Mouse (Mus musculus) liver, adult (tissue): Measurements from ENCODE around the gene Polr3gl.

Experiments used
- GATA4 ChIP-seq: IDR thresholded peaks from 2 replicates; pipeline ENCODE4 v1.6.1; 2014; ENCODE audit warnings: mild to moderate bottlenecking, low read length; ENCODE audit not compliant: insufficient replicate concordance

The Polr3gl gene

DNA sequence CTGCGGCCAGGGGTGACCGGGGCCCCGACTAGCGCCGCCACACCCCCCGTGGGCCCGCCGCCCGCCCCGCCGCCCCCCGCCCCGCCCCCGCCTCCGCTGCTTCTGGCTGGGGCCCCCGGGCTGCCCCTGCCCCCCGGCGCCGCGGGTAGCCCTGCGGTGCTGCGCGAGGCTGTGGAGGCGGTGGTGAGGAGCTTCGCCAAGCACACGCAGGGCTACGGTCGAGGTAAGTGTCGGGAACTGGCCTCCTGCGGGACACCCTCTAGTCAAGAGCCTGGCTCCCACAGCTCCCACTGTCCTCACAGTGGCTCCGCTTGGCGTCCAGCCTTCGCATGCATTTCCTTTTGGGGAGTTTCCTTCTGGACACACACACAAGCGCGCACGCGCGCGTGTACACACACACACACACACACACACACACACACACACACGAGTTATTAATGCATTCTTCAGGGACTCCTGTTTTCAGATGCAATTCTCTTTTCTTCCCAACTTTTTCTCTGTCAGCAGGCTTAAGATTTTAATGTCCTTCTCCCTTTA is 7.3 kb upstream of the Polr3gl start:
- no peak for TF ChIP-seq GATA4

DNA sequence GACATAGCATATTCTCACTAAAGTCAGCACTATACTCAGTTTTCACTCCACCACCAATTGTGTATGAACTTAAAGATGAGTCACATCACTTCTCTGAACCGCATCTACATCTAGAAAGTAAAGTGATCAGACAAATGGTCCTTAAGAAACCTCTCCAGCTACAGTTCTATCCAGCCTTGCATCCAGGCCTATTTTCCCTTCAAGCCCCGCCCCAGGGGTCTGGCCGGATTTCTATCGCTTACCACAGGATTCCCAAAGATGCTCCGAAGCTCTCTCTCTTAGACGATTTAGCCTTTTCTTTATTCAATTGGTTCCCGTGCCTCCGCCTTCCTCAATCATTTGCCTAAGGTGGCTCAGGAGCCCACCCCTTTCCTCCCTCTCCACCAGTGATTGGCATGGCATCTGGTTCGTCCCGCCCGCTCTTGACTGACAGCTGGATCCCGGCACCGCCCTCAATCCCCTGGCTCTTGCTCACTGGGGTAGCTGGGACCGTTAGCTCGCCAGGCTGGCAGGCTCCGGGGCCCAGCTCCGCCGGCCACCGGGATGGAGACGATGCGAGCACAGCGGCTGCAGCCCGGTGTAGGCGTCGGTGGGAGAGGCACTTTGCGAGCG is 6.8 kb upstream of the Polr3gl start, which contains the start of gene Lix1l:
Lix1l (plus strand) TSS at position 511 of the 612 bp plus-strand sequence.
- no peak for TF ChIP-seq GATA4

DNA sequence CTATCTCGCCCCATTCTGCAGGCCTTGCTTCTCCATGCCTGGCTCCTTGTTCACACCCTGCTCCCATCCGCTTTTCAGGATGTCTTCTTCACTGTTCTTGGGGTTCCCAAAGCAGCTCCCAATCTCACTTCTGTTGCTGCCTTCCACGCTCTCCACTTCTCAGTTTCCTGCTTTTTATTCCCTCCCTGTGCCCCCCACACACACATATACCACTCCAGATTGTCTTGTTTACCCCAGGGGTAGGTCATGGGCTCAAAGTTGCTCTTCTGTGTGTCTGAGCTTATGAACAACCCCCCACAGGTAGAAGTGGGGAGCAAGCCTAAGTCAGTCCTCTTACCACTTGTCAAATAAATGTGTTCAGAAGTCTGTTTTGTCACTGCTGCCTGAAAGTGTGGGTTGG is 5.4 kb upstream of the Polr3gl start:
- no peak for TF ChIP-seq GATA4

DNA sequence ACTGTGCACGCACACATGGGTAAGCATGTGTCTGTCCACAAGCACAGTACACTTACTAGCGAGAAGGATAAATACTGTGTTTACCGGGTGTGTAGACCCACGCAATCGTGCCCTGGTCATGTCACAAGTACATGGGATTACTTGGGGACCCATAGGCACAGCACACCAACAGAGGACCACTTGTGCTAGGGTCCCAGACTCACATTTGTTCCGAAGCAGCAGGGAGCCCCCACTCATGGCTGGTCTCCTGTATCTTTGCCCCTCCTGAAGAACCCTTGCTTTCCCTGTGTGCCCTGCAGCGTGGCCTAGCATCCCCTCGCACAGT is 5.0 kb upstream of the Polr3gl start:
- no peak for TF ChIP-seq GATA4

DNA sequence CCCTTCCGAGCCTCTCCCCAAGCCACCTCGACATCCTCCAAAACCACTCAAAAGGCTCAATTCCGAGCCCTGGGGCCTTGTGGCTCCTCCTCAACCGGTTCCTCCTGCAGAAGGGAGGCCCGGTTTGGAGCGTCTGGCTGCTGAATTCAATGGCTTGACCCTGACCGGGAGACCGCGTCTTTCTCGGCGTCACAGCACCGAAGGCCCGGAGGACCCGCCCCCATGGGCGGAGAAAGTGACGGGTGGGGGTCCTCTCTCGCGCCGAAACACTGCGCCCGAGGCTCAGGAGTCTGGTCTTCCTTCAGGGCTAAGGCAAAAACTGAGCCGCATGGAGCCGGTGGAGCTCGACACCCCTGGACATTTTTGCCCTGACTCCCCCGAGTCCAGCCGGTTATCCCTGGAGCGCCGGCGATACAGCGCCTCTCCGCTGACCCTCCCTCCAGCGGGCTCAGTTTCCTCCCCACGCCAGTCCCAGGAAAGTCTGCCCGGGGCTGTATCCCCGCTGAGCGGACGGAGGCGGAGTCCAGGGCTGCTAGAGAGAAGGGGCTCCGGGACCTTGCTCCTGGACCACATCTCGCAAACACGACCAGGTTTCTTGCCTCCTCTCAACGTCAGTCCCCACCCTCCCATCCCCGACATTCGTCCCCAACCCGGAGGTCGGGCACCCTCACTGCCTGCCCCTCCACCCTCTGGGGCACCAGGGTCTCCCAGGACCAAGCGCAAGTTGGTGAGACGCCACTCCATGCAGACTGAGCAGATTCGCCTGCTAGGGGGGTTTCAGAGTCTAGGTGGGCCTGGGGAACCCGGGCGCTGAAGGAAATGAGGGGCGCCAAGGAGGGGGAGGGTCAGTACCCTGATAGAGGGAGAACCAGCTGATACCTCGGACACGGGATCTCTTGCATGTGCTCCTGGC is 4.4 kb upstream of the Polr3gl start:
- TF ChIP-seq GATA4: no peak

DNA sequence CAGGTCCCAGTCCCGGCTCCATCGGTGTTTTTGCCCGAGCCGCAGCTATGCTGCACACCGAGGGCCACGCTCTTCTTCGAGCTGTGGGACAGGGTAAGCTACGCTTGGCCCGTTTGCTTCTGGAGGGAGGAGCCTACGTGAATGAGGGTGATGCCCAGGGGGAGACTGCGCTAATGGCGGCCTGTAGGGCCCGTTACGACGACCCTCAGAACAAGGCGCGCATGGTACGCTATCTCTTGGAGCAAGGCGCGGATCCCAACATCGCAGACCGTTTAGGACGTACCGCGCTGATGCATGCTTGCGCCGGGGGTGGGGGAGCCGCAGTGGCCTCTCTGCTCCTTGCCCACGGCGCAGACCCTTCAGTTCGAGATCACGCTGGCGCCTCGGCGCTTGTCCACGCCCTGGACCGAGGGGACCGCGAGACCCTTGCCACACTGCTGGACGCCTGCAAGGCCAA is 3.5 kb upstream of the Polr3gl start:
- no peak for TF ChIP-seq GATA4

DNA sequence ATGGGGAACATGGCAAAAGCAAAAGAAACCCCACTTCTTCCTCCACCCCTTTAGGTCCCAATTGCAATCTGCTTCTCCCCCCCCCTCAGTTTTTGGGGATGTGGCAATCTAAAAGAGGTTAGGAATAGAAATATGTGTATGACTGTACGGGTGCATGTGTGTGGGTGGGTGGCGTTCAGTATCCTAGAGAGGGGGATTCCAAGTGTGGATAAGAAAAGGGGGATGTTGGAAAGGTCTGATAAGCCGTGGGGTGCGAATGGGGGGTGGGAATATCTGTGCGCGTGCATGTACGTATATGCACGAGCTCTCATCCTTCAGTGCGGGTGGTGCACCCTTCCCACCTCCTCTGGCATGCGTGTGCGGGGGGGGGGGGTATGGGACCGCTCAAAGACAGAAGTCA is 2.9 kb upstream of the Polr3gl start:
- TF ChIP-seq GATA4: no peak

DNA sequence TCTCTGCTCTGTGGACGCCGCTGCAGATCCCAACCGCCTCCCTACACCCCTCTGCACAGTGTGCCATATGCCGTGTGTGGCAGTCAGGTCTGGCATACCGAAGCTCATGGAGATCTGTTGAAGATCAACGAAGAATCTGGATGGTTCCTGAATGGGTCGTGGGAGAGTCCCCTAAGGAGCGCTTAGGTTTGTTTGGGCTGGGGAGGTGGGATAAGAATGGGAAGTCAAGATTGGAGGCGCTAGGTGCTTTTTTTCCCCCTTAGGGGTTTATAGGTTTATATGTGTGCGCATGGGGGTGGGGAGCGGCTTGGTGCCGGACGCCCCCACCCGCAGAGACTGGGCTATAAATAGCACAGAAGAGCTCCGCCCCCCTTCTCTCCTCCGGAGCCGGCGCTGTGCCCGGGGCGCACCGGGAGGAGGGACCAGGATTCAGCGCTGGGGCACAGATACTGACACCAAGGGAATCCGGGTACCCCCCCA is 2.3 kb upstream of the Polr3gl start, which contains the start of gene Ankrd34a:
Ankrd34a (plus strand) TSS at position 409 of the 480 bp plus-strand sequence.
- TF ChIP-seq GATA4: no peak

DNA sequence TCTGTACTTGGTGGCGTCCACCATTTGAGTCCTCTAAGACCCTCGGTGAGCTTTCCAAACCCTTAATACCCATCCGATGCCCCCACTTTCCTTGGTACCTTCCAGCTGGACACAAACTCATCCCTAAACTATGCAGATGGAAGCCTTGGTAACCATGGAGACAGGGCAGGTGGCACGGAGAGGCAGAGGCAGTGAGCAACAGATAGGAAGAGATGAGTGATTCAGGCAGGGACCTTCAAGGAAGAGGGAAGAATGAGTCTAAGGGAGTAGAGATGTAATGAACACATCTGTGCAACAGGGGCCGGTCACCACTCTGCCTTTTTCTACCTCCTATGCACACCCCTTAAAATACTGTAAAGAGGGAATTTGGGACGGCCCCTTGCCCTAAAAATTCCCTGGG is 1.7 kb upstream of the Polr3gl start:
- no peak for TF ChIP-seq GATA4

DNA sequence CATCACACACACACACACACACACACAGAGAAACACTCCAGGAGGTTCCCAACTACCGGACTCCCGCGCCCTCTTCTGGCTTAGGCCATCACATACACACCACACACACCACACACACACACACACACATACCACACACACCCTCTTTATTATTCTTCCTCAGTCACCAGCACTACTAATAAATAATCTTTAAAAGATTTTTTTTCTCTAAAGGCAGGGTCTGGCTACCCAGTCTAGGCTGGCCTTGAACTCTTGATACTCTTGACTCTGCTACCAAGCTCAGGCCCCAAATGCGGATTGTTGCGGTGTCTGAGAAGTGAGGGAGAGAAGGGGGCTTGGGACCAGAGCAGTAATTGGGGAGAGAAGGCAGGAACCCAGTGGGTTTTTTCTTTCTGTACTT is 870 bp upstream of the Polr3gl start:
- TF ChIP-seq GATA4: no peak

DNA sequence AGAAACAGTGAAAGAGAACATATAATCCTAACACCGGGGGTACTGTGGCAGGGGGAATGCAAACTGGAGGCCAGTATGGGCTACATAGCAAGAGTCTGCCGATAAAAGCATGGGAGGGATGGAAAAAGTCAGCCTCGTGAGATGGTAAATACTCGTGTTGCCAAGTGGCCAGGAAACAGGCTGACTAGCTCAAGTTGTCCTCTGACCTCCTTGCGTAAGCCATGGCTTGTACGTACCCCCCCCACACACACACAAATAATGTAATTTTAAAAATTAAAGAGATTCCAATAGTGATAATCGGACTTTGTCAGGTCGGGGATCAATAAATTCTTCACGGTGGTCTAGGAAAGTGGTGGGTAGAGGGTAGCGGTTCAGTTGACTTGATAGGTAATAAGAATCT is 607 bp downstream of the Polr3gl start:
- TF ChIP-seq GATA4: no peak

DNA sequence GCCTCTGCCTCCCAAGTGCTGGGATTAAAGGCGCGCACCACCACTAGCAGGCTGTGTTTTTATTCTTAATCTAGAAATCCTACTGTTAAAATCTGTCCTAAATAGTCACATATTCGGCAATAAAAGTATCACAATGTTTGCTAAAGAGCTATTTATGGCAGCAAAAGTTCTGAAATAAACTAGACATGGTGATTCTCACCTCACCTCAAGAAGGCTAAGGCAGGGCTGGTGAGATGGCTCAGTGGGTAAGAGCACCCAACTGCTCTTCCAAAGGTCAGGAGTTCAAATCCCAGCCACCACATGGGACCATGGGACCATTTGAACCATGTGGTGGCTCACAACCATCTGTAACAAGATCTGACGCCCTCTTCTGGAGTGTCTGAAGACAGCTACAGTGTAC is 3.3 kb downstream of the Polr3gl start:
- TF ChIP-seq GATA4: no peak

DNA sequence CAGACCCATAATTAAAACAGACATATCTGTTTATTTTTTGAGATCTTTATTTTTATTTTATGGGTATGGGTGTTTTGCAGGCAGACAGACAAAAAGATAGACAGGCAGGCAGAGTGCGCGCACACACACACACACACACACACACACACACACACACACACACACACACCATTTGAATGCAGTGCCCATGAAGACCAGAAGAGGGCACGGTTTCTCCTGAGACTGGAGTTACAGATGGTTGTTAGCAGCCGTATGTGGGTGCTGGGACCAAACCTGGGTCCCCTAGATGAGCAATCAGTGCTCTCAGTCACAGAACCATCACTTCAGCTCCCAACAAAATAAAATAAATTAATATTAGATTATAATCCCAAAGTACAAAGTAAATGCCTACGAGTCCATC is 10.6 kb downstream of the Polr3gl start:
- no peak for TF ChIP-seq GATA4

DNA sequence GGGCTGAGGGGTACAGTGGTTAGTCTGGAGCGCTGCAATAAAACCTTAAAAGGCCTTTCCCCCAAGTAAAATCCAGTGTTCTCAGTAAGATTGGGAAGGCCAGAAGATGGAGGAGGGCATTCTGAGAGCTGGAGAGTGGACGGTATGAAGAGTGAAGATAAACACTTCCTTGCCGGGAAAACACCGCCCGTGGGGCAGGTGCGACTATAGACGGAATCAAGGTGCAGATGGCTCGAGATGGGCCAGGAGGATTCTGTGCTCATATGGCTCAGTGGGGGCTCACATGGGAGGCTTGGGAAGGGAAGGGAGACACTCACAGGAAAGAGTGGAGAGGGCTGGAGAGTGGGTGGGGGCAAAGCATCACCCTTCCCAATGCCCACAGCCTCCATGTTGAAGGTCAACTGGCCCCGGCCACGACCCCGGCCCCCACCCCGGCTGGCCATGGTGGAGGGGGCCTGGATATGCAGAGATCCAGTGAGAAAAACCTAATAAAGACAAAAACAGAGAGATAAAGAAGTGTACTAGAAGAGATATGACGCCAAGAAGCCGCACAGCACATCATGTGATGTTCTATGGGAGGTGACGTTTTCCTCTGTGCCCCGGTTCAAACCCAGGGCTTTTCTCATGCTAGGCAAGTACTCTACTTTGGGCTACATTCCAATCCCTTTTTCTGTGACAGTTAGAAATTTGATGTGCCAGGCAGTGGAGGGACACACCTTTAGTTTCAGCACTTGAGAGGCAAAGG is 12.0 kb downstream of the Polr3gl start:
- no peak for TF ChIP-seq GATA4

DNA sequence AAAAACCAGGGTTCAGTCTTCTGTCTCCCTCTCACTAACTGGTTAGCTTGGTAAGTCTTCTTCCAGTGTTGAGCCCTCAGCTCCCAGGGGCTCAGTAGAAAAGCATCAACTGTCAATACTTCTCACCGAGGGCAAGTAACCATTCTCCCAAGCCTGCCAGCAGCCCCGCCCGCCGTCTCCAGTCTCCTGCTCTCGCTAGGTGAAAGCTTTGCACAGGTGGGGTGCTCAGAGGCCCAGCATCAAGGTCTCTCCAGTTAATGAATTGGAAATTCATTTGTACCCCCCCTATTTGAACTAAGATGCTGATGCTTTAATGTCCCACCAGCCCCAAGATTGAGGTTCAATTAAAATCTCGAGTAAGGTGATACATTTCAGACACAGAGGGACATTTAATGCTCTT is 12.8 kb downstream of the Polr3gl start:
- no peak for TF ChIP-seq GATA4

DNA sequence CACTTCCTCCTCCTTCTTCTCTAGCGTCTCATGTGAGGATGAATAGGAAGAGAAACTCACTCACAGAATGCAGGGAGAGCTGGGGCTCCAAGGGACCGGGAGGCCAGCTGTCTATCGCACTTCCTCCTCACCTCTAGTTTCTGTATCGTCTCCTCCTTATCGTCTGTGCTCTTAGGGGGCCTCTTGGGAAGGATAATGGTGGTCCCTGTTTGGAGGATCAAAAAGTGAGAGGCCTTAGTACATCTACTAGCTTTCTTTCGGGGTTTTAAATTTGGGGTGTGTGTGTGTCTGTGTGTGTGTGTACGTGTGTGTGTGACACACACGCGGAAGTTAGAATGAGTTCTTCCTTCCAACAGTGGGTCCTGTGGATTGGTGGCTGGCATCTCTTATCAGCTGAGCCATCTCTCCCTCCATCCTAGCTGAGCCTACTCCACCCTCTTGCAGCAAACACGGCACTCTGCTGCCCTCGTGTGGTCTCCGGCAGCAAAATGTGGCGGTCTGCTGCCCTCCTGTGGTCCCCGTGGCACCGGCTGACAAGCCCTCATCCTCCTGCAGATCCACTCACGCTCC is 14.0 kb downstream of the Polr3gl start:
- peak; percentile 100 for TF ChIP-seq GATA4
